Mouse (Mus musculus) limb, embryonic 12.5 days (tissue): Measurements from ENCODE around the gene Gm29427. TPM values are rescaled to one million over a fixed set of nuclear protein-coding genes. Genes with fewer than 3 reads are reported as not detected.

Experiments used
- ATAC-seq: fragments of 200-750 bp; cut with Nextera tagmentation; 2 replicates; pipeline ENCODE4 v1.8.0; 2017; ENCODE audit warnings: low read depth, moderate TSS enrichment; ENCODE audit not compliant: insufficient number of reproducible peaks, insufficient read depth, low FRiP score, low TSS enrichment
- H3K27ac ChIP-seq: fragments of 300-500 bp; sonication (generic); 2 replicates; pipeline ENCODE4 v1.5.1; 2016; ENCODE audit warnings: mild to moderate bottlenecking, moderate library complexity
- H3K27me3 ChIP-seq: fragments of 300-500 bp; sonication (generic); 2 replicates; pipeline ENCODE4 v1.6.1; 2016; ENCODE audit warnings: mild to moderate bottlenecking, moderate library complexity
- H3K36me3 ChIP-seq: fragments of 300-500 bp; sonication (generic); 2 replicates; pipeline ENCODE4 v1.6.1; 2016; ENCODE audit warnings: mild to moderate bottlenecking, moderate library complexity
- H3K4me1 ChIP-seq: fragments of 300-500 bp; sonication (generic); replicated peaks from 2 replicates; pipeline ENCODE4 v1.6.1; 2016
- H3K4me2 ChIP-seq: fragments of 300-500 bp; sonication (generic); 2 replicates; pipeline ENCODE4 v1.6.1; 2016; ENCODE audit warnings: mild to moderate bottlenecking, moderate library complexity
- H3K4me3 ChIP-seq: fragments of 300-500 bp; sonication (generic); replicated peaks from 2 replicates; pipeline ENCODE4 v1.5.1; 2016; ENCODE audit warnings: mild to moderate bottlenecking
- H3K9ac ChIP-seq: fragments of 300-500 bp; sonication (generic); replicated peaks from 2 replicates; pipeline ENCODE4 v1.6.1; 2016; ENCODE audit warnings: mild to moderate bottlenecking, moderate library complexity
- H3K9me3 ChIP-seq: fragments of 300-500 bp; sonication (generic); 2 replicates; pipeline ENCODE4 v1.6.1; 2016; ENCODE audit warnings: mild to moderate bottlenecking, moderate library complexity
- WGBS: fragments of 180-500 bp; shearing (Covaris S2); methylation state at CpG from one replicate; pipeline ENCODE4 v1.1.7; 2016; 5-methylcytosine and 5-hydroxymethylcytosine counted together
- polyA plus RNA-seq: library from polyadenylated mRNA; unstranded; fragments of >200 nt; fragmentation: Nextera tagmentation; extraction: Ambion mirVana; gene quantifications from 2 replicates; pipeline ENCODE4 v1.2.1, GENCODE M21; 2016

Gene Gm29427
- polyA plus RNA-seq, 1 experiment from 2014 or later, result not detected

- Histone ChIP-seq H3K36me3 (no peaks in the 10 kb centered on the region), H3K4me3 (no peak overlapping the region), H3K9ac (no peak overlapping the region), H3K4me2 (no peak overlapping the region), H3K9me3 (no peaks in the 10 kb centered on the region), H3K27me3 (no peaks in the 10 kb centered on the region), H3K27ac (no peak overlapping the region), H3K4me1 (no peaks in the 10 kb centered on the region)
- WGBS, result 65% methylated on average over 15 of the region's 15 CpGs
- no peak for ATAC-seq
Observed at GRCm38 (mm10) chr1:130740781-130741720, 25.5 kb upstream of the Gm29427 start.

DNA sequence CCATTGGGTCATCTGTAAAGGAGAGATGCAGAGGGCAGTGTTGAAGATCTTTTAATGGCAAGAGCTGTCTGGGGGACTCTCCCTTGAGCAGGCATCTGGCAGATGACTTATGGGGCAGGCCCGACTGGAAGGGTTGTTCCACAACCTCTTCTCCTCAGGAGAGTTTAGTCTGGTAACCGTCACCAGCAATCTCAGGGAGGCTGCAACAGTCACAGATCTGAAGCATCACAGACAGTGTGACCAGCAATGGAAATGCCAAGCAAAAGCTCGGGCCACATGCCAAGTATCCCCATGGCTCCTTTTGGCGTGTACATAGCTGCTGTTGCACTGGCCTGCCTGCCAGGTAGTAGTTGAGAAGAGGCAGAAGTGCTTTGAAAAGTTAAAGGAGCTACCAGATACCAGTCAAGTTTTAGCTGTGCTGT, 24.6 kb upstream of the Gm29427 start:
- Histone ChIP-seq H3K27ac (no peak overlapping the region), H3K27me3 (no peaks in the 10 kb centered on the region), H3K4me3 (no peak overlapping the region), H3K4me2 (no peak overlapping the region), H3K9ac (no peak overlapping the region), H3K36me3 (no peaks in the 10 kb centered on the region), H3K9me3 (no peaks in the 10 kb centered on the region), H3K4me1 (no peaks in the 10 kb centered on the region)
- no peak for ATAC-seq
- 71% methylated on average over 4 of the region's 4 CpGs for WGBS

DNA sequence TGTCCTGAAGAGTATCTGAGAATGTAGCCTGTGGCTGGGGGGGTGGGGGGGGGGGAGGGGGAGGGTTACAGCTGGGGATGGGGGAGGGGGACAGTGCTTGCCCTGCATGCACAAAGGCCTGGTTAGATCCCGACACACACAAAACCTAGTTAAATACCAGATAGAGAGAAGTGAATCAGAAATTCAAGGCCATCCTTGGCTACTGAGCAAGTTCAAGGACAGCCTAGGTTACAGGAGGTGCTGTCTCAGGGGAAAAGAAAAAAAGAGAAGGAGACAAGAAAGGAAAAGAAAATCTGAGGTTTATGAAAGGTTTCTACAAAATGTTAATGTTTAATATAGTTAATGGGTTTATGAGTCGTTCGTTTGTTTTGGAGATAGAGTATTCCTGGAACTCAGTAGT, 24.0 kb upstream of the Gm29427 start:
- no peak overlapping the region for H3K4me2 ChIP-seq
- H3K4me1 ChIP-seq, result no peaks in the 10 kb centered on the region
- H3K9ac ChIP-seq, result no peak overlapping the region
- no peaks in the 10 kb centered on the region for H3K27me3 ChIP-seq
- H3K4me3 ChIP-seq, result no peak overlapping the region
- ATAC-seq, result no peak
- H3K9me3 ChIP-seq, result no peaks in the 10 kb centered on the region
- WGBS, result 89% methylated on average over 3 of the region's 3 CpGs
- H3K27ac ChIP-seq, result no peak overlapping the region
- H3K36me3 ChIP-seq, result no peaks in the 10 kb centered on the region

- no peak for ATAC-seq
- H3K9me3 ChIP-seq, result no peaks in the 10 kb centered on the region
- H3K27ac ChIP-seq, result no peak overlapping the region
- no peaks in the 10 kb centered on the region for H3K4me1 ChIP-seq
- H3K4me2 ChIP-seq, result no peak overlapping the region
- no peak overlapping the region for H3K4me3 ChIP-seq
- no peaks in the 10 kb centered on the region for H3K36me3 ChIP-seq
- H3K9ac ChIP-seq, result no peak overlapping the region
- WGBS, result 73% methylated on average over 3 of the region's 3 CpGs
- no peaks in the 10 kb centered on the region for H3K27me3 ChIP-seq
Observed at GRCm38 (mm10) chr1:130738551-130739106, 23.0 kb upstream of the Gm29427 start.

GRCm38 (mm10) chr1:130737916-130738315, 22.3 kb upstream of the Gm29427 start:
- no peaks in the 10 kb centered on the region for H3K9me3 ChIP-seq
- no peaks in the 10 kb centered on the region for H3K27me3 ChIP-seq
- no peaks in the 10 kb centered on the region for H3K4me1 ChIP-seq
- no peak overlapping the region for H3K27ac ChIP-seq
- no peak overlapping the region for H3K4me2 ChIP-seq
- no peak overlapping the region for H3K9ac ChIP-seq
- no peaks in the 10 kb centered on the region for H3K36me3 ChIP-seq
- H3K4me3 ChIP-seq, result no peak overlapping the region
- WGBS, result 89% methylated on average over 7 of the region's 7 CpGs
- ATAC-seq, result no peak

GRCm38 (mm10) chr1:130737411-130737881, 21.8 kb upstream of the Gm29427 start:
- WGBS, result 21% methylated on average over 11 of the region's 11 CpGs
- Histone ChIP-seq H3K9me3 (no peaks in the 10 kb centered on the region), H3K9ac (no peak overlapping the region), H3K27me3 (no peaks in the 10 kb centered on the region), H3K27ac (no peak overlapping the region), H3K4me2 (no peak overlapping the region), H3K4me1 (no peaks in the 10 kb centered on the region), H3K36me3 (no peaks in the 10 kb centered on the region), H3K4me3 (no peak overlapping the region)
- no peak for ATAC-seq

DNA sequence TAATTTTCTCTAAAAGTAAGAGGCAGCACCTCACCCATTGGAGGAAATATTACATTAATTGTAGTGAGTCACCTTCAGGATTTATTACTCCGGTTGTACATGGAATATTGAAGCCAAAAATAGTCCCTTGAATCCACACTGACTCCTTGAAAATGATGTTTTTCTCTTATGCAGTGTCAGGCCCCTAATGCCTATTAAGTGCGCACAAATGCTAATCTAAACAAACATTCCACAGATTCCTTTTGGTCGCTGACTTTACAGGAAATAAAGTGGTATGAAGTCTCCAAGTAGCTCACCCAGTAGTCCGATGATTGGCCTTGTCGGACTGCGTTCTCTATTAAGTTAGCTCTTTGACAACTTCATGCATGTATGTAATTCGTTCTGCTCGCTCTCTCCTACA, 19.3 kb upstream of the Gm29427 start:
- ATAC-seq, result no peak
- H3K4me3 ChIP-seq, result no peak overlapping the region
- H3K4me1 ChIP-seq, result peaks cover 3% of the 10 kb centered on the region; the same call in 1 of the 2 replicates
- no peak overlapping the region for H3K4me2 ChIP-seq
- no peaks in the 10 kb centered on the region for H3K9me3 ChIP-seq
- WGBS, result 76% methylated on average over 8 of the region's 8 CpGs
- H3K36me3 ChIP-seq, result no peaks in the 10 kb centered on the region
- no peak overlapping the region for H3K27ac ChIP-seq
- H3K9ac ChIP-seq, result no peak overlapping the region
- H3K27me3 ChIP-seq, result no peaks in the 10 kb centered on the region

- no peak overlapping the region for H3K9ac ChIP-seq
- 79% methylated on average over 5 of the region's 5 CpGs for WGBS
- H3K27me3 ChIP-seq, result no peaks in the 10 kb centered on the region
- no peaks in the 10 kb centered on the region for H3K9me3 ChIP-seq
- no peak for ATAC-seq
- H3K4me1 ChIP-seq, result peaks cover 3% of the 10 kb centered on the region; the same call in 1 of the 2 replicates
- H3K4me3 ChIP-seq, result no peak overlapping the region
- H3K4me2 ChIP-seq, result no peak overlapping the region
- H3K27ac ChIP-seq, result no peak overlapping the region
- H3K36me3 ChIP-seq, result no peaks in the 10 kb centered on the region
Observed at GRCm38 (mm10) chr1:130734452-130734851, 18.9 kb upstream of the Gm29427 start.

DNA sequence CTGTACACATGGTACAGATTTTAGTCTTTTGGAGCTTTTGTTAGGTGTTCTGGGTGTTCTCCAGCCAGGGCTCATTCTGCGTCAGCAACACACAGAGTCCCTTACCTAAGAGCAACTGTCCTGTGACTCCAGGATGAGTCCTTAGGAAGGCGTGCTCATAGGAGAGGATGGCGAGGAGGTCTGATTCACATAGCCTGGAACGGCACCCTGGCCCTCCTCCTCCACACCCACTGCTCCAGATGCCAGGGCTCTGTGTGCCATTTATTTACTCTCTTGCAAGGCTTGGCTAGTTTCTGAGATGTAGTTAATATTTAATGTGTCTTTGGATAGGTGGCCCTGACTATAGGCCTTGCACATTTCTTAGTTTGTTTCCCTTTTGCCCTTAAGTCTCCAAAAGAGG, 18.1 kb upstream of the Gm29427 start:
- no peak for ATAC-seq
- Histone ChIP-seq H3K4me3 (no peak overlapping the region), H3K9me3 (no peaks in the 10 kb centered on the region), H3K4me2 (no peak overlapping the region), H3K36me3 (no peaks in the 10 kb centered on the region), H3K27me3 (no peaks in the 10 kb centered on the region), H3K4me1 (peaks cover 3% of the 10 kb centered on the region; the same call in 1 of the 2 replicates), H3K27ac (no peak overlapping the region), H3K9ac (no peak overlapping the region)
- 80% methylated on average over 4 of the region's 4 CpGs for WGBS

- peaks cover 3% of the 10 kb centered on the region; the same call in 1 of the 2 replicates for H3K4me1 ChIP-seq
- H3K9me3 ChIP-seq, result no peaks in the 10 kb centered on the region
- WGBS, result 89% methylated on average over 13 of the region's 13 CpGs
- no peak overlapping the region for H3K27ac ChIP-seq
- no peak for ATAC-seq
- no peak overlapping the region for H3K4me3 ChIP-seq
- H3K36me3 ChIP-seq, result no peaks in the 10 kb centered on the region
- H3K9ac ChIP-seq, result no peak overlapping the region
- H3K4me2 ChIP-seq, result no peak overlapping the region
- H3K27me3 ChIP-seq, result no peaks in the 10 kb centered on the region
Observed at GRCm38 (mm10) chr1:130732706-130733658, 17.4 kb upstream of the Gm29427 start.
